Mouse (Mus musculus) limb, embryonic 14.5 days (tissue): ENCODE measurements around the gene G6pc3. TPM values are rescaled to one million over a fixed set of nuclear protein-coding genes. Genes with fewer than 3 reads are reported as not detected.

Experiments
- ATAC-seq: fragments of 200-750 bp; cut with Nextera tagmentation; 2 replicates; pipeline ENCODE4 v1.8.0; 2017; ENCODE audit warnings: low read depth, moderate number of reproducible peaks, moderate TSS enrichment; ENCODE audit not compliant: low FRiP score
- DNase-seq: peaks from one replicate; pipeline ENCODE4 v3.0.0-alpha.2; 2015; ENCODE audit warnings: low spot score
- H3K27ac ChIP-seq: fragments of 300-500 bp; sonication (generic); replicated peaks from 2 replicates; pipeline ENCODE4 v1.5.1; 2014; ENCODE audit warnings: low read depth, mild to moderate bottlenecking, low read length, moderate library complexity, mixed read lengths
- H3K27me3 ChIP-seq: fragments of 300-500 bp; sonication (generic); 2 replicates; pipeline ENCODE4 v1.6.1; 2014; ENCODE audit warnings: low read length, mixed read lengths; ENCODE audit not compliant: control insufficient read depth, insufficient read depth
- H3K36me3 ChIP-seq: fragments of 300-500 bp; sonication (generic); 2 replicates; pipeline ENCODE4 v1.6.1; 2014; ENCODE audit warnings: mild to moderate bottlenecking, low read length, moderate library complexity, mixed read lengths; ENCODE audit not compliant: control insufficient read depth, insufficient read depth
- H3K4me1 ChIP-seq: fragments of 300-500 bp; sonication (generic); 2 replicates; pipeline ENCODE4 v1.6.1; 2014; ENCODE audit warnings: antibody characterized with exemption, low read length, mixed read lengths; ENCODE audit not compliant: control insufficient read depth, insufficient read depth
- H3K4me2 ChIP-seq: fragments of 300-500 bp; sonication (generic); replicated peaks from 2 replicates; pipeline ENCODE4 v1.6.1; 2014; ENCODE audit warnings: low read depth, mild to moderate bottlenecking, low read length, moderate library complexity; ENCODE audit not compliant: severe bottlenecking
- H3K4me3 ChIP-seq: fragments of 300-500 bp; sonication (generic); replicated peaks from 2 replicates; pipeline ENCODE4 v1.5.1; 2014; ENCODE audit warnings: low read length
- H3K9ac ChIP-seq: fragments of 300-500 bp; sonication (generic); 2 replicates; pipeline ENCODE4 v1.6.1; 2014; ENCODE audit warnings: mild to moderate bottlenecking, low read depth, low read length, moderate library complexity; ENCODE audit not compliant: severe bottlenecking
- H3K9me3 ChIP-seq: fragments of 300-500 bp; sonication (generic); 2 replicates; pipeline ENCODE4 v1.6.1; 2016; ENCODE audit warnings: low read length; ENCODE audit not compliant: control insufficient read depth
- POLR2A ChIP-seq: fragments of 200-500 bp; IDR thresholded peaks from 2 replicates; pipeline ENCODE4 v1.8.0; 2012; ENCODE audit warnings: inconsistent platforms, mild to moderate bottlenecking, moderate library complexity, borderline replicate concordance; ENCODE audit not compliant: insufficient read depth, insufficient read length; ENCODE audit errors: extremely low read depth
- WGBS: fragments of 180-500 bp; shearing (Covaris S2); extraction: QIAGEN DNeasy Blood & Tissue Kit; methylation state at CpG from one replicate; pipeline ENCODE4 v1.1.7; 2014; 5-methylcytosine and 5-hydroxymethylcytosine counted together
- polyA plus RNA-seq, 2 experiments: library from polyadenylated mRNA; depleted of rRNA in 1 of 2; stranded (reverse) in 1 of 2; unstranded in 1 of 2; fragments of >200 nt; fragmentation: Nextera tagmentation in 1 of 2; extraction: Ambion mirVana in 1 of 2; gene quantifications; 2 replicates each; pipeline versions ENCODE4 v1.2.1 to v1.2.3; 2012 to 2014

G6pc3 gene
- polyA plus RNA-seq, 2 experiments: 27.6 to 42.7 TPM

DNA sequence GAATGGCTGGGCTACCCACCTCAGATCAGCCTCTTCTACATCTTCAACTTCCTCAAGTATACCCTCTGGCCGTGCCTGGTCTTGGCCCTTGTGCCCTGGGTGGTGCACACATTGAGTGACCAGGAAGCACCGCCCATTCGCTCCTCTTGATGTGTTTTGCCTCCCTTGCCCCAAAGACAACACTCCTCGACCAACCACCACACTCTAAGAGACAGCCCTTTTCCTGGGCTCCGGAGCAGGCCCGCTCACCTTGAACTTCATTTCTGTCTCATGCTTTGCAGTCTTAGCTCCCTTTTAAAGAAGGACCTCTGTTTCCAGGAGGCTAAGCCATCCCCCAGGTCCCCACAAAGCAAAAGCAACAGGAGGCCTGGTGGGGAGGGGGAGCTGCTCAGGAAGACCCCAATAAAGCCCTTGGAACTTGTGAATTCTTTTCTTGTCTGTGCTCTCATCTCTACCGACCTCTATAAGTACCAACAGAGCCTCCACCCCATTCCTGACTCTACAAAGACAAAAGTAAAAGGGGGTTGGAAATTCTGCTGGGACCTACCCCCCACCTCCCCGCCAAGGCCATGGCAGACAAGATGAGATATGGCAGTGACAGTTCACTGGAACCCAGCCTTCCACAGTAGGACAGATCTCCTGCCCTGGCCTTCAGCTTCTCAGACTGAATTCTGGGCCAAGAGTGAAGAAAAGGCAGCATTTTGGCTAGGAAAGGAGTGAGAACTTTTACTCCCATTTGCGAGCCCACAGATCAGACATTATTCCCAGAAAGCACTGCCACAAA, 4.4 kb downstream of the G6pc3 start:
- no peak overlapping the region for H3K4me3 ChIP-seq
- 80% methylated on average over 9 of the region's 9 CpGs for WGBS

DNA sequence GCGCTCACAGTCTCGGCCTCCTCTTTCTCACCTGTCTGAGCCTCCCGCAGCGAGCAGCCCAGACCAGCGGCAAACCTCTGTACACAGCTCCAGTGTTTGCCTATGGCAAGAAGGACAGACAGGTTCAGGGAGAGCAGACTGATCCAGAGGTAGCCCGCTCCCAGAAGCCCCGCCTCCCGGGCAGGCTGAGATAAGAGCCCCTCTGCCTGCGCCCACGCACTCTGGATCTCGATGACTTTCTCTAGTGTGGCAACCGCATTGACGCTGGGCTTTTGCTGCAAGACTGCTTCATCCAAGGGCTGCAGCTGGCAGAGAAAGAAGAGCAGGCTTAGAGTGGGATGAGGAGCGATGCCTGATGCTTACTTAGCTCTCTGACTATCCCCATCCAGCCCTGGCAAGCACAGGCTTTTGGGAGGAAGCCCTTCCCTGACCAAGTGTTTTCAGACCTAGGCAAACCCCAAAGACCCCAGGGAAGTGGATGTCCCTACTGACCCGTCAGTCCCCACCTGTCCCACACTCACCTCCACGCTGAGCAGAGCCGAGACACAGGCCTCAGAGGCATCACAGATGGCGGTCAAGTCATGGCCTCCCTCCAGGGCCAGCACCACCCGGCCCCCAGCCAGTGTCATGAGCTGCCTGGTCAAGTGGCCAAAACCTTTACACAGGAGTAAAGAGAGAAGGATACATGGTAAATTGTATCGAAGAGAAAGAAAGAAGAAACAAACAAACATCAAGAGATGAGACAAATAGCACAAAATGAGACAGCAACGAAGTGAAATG, 6.8 kb downstream of the G6pc3 start:
- Histone ChIP-seq H3K36me3 (peaks cover 82% of the 10 kb centered on the region), H3K9me3 (no peaks in the 10 kb centered on the region), H3K27ac (no peak overlapping the region), H3K9ac (no peak overlapping the region), H3K4me2 (no peak overlapping the region), H3K4me3 (no peak overlapping the region), H3K4me1 (0 out of 2 replicates have a peak, but pooled peaks cover under 1% of the 10 kb centered on the region), H3K27me3 (no peaks in the 10 kb centered on the region)
- WGBS: 83% methylated on average over 21 of the region's 21 CpGs
- no peak for ATAC-seq
- TF ChIP-seq POLR2A: no peak
- DNase-seq: no peak

More for the DNA sequence above, 4.4 kb downstream of the G6pc3 start:
- peaks cover 11% of the 10 kb centered on the region for H3K4me1 ChIP-seq
- no peak overlapping the region for H3K27ac ChIP-seq
- DNase-seq (no peak), ATAC-seq (no peak)
- H3K36me3 ChIP-seq: peaks cover 58% of the 10 kb centered on the region
- no peak for TF ChIP-seq POLR2A
- H3K27me3 ChIP-seq: no peaks in the 10 kb centered on the region
- H3K9me3 ChIP-seq: no peaks in the 10 kb centered on the region
- no peak overlapping the region for H3K9ac ChIP-seq
- H3K4me2 ChIP-seq: no peak overlapping the region

DNA sequence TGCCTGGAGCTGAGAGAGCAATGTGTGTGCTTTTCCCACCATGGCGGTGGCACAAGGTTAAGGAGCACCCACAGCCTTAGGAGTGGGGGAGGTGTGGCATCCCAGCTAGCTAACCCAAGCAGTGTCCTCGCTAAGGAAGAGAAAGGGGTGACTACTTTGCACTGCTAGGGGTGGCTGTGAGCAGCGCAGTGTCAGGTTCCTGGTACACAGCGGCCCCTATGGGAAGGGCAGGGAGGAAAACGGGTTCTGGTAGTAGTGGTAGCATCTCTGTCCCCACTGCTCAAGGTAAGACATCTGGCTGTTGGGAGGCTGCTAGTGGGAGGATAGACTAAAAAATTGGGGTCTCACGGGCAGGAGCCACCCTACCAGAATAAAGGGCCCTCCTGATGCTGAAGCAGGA, 8.8 kb downstream of the G6pc3 start:
- no peak for ATAC-seq
- Histone ChIP-seq H3K9me3 (no peaks in the 10 kb centered on the region), H3K27me3 (no peaks in the 10 kb centered on the region), H3K27ac (no peak overlapping the region), H3K9ac (no peak overlapping the region), H3K36me3 (peaks cover 98% of the 10 kb centered on the region), H3K4me1 (no peaks in the 10 kb centered on the region), H3K4me3 (no peak overlapping the region), H3K4me2 (no peak overlapping the region)
- TF ChIP-seq POLR2A: no peak
- DNase-seq: no peak
- WGBS: 68% methylated on average over 5 of the region's 6 CpGs

DNA sequence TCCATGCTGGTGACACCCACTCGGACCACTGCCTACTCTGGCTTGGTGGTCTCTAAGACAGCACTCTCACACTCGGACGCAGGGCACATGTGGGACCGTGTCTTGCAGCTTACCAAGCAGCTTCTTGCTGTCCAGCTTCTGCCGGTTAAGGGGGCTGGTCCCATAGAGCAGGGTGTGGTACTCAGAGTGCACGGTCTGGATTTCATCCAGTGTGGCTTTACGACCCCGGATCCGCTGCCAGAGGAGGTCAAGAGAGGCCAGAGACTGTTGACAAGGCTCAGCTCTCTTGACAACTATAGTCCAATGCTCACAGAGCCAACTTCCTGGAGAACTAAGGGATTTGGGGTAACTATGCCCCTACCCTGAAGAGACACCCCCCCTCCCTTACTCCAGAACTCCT, 10.4 kb downstream of the G6pc3 start:
- TF ChIP-seq POLR2A: no peak
- 35% methylated on average over 9 of the region's 9 CpGs for WGBS
- no peak overlapping the region for H3K27ac ChIP-seq
- H3K9me3 ChIP-seq: no peaks in the 10 kb centered on the region
- H3K4me2 ChIP-seq: no peak overlapping the region
- H3K4me3 ChIP-seq: no peak overlapping the region
- DNase-seq (no peak), ATAC-seq (no peak)
- H3K9ac ChIP-seq: no peak overlapping the region
- no peaks in the 10 kb centered on the region for H3K4me1 ChIP-seq
- no peaks in the 10 kb centered on the region for H3K27me3 ChIP-seq
- peaks cover 98% of the 10 kb centered on the region for H3K36me3 ChIP-seq

DNA sequence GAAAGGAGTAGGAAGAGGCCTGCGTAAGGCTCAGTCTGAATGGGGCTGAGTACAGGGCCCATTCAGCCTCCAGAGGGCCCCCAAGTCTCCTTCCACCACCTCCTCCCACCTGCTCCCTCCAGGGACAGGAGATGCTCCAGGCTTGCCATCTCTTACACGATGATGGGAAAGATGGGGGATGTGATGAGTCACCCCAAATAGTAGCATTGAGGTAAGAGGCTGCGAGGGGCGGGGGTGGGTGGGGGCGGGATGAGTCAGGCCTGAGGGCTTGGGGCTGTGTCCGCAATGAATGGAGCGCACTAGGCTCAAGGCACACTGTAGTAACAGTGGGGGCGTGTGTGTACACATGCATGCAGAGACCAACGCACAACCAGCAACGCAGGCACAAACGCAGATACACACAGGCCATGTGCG, 12.0 kb downstream of the G6pc3 start:
- no peak overlapping the region for H3K4me2 ChIP-seq
- TF ChIP-seq POLR2A: no peak
- no peaks in the 10 kb centered on the region for H3K27me3 ChIP-seq
- no peak for ATAC-seq
- H3K9me3 ChIP-seq: no peaks in the 10 kb centered on the region
- peaks cover 98% of the 10 kb centered on the region for H3K36me3 ChIP-seq
- no peak for DNase-seq
- no peak overlapping the region for H3K27ac ChIP-seq
- H3K4me3 ChIP-seq: no peak overlapping the region
- WGBS: 85% methylated on average over 12 of the region's 12 CpGs
- H3K4me1 ChIP-seq: no peaks in the 10 kb centered on the region
- no peak overlapping the region for H3K9ac ChIP-seq
